Mouse (Mus musculus): ENCODE data around the gene Cgnl1. TPM values are rescaled to one million over a fixed set of nuclear protein-coding genes. Genes with fewer than 3 reads are reported as not detected.
A peak's percentile ranks its signal among the peaks of the same experiment; 100 is the strongest.

Gene Cgnl1
- total RNA-seq, 2 experiments from 2014 or later = 10.2 to 14.8 TPM

GRCm38 (mm10) chr9:71591106-71591505 is 180.3 kb downstream of the Cgnl1 start:
- no peak for DNase-seq (ENCODE audit: low spot score in 2 of 2)

- DNase-seq (ENCODE audit: low spot score in 2 of 2) = no peak
Measured at GRCm38 (mm10) chr9:71589771-71590170, 181.6 kb downstream of the Cgnl1 start.

DNA sequence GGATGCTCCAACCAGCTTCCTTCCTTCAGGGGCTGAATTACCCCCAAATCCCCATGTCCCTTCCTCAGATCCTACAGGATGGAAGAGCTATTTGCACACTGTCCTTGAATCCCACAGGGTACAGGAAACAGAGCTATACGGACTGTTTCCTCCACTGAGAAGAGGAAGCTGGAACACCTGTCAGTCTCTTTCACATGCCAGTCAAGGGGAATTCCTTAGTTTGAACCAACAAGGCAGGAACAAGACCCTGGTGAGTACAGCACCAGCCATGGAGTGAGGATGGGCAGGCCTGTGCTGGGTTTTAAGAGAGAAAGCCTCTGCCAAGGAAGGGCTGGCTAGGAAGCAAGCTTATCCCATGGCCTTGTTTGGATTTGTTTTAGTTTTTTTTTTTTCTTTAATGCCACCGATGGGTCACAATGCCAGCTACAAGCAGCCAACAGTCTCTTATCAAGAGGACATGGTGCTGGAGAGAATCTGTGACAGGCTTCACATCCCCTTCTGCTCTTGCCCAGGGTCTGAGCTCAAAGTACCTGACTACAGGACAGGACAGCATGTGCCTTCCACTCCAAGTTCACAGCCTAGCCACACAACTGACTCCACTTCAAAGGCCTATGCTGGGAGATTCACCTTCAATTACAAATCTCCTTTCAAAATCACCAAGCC is 182.3 kb downstream of the Cgnl1 start:
- DNase-seq (ENCODE audit: low spot score in 2 of 2) = no peak

DNA sequence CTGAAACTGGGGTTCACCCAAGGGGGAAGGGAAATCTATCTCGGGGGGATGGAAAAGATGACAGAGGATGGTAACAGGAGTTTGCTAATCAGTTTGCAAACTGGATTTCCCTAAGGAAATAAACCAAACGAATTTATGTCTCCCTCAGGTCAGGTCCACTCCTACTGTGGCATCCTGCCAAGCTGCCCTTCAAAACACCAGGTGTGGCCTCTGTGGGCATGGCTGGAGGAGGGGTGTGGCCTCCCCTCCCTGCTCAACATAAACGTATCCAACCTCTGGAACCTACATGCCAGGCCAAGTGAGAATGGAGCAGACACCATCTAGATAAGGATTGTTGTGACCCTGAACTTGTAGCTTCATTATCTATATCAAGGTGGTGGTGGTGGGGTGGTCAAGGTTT is 185.0 kb downstream of the Cgnl1 start:
- no peak for DNase-seq (ENCODE audit: low spot score in 2 of 2)

DNA sequence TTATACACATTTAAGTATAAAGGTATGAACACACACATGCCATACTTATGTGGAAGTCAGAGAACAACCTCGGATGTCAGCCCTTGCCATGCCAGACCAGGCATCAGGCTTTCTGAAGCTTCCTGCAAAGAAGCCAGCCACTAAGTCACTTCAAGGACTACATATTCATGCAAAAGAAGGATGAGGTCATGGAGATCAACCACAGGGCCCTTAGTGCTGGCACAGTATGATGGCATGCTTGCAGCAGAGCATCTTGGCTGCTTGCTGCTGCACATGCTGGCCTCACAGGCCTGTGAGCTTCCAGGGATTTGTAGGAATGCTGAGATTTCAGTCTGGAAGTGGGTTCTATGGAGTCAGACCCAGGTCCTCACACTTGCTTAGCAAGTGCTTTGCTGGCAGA is 188.6 kb downstream of the Cgnl1 start:
- DNase-seq (ENCODE audit: low spot score in 2 of 2) = no peak

DNA sequence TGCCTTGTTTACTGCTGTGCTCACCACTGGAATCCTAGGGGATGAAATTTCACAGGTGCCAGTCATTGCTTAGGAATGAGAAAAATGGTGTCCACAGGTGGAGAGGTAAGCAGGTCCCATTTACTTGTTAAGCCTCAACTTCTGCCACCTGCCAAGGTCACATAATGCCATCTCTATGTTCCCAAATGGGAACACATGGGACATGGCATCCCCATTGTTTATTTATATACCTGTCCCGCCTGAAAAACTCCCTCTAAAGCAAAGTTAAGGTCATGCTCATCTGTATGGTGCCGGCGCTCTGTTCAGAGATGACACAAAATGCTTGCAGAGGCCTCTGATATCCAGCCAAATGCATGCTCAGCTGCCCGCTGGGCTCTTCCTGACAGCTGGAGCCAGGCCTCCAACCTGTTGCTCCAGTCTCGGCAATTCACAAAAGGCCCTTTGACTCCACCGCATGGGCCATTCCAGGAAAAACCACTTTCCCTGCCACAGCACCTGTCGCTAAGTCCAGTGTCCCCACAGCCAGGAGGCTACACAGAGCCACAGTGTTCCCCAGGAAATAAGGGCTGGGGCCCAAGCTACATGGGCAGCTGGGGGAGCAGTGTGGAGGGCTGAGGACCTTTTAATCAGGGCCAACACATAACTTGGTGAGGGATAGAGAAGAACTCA is 192.4 kb downstream of the Cgnl1 start:
- peak; percentile 16 to 41 for DNase-seq (ENCODE audit: low spot score in 2 of 2)

Other genes with a start within 250 kb of the Cgnl1 start
- gene Myzap, start 179.2 kb downstream of the Cgnl1 start, total RNA-seq (2021) = 1 to 10 TPM; 1.0 to 1.1 TPM

All from layer of hippocampus, postnatal 14 days (tissue).